Mouse (Mus musculus) CD4-positive, CD25-positive, alpha-beta regulatory T cell (primary cell): Measurements from ENCODE around the gene Acsbg2. TPM values are rescaled to one million over a fixed set of nuclear protein-coding genes. Genes with fewer than 3 reads are reported as not detected.

ENCODE experiments used
- polyA plus RNA-seq: library from polyadenylated mRNA; unstranded; fragments of 100-300 nt; shearing (Covaris generic); gene quantifications from one replicate; pipeline ENCODE4 v1.2.1, GENCODE M21; 2017

Gene Acsbg2
- polyA plus RNA-seq, result not detected

DNA sequence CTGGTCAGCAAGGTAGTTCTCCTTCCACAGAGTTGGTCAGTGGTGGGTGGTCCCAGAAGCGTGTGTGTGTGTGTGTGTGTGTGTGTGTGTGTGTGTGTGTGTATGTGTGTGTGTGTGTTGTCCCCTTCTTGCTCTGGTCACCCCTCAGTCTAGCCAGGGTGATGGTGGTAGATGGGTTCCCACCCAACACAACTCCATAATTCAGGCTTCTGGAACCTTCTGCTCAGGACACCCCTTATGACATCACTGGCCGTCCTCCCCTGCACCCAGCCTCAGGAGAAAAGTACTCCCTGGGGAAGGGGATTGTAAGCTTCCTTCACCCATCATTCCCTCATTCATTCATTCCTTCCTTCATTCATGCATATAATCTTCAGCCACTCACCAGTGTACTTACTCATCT, at the start of gene Acsbg2:
Gene Acsbg2, minus strand, starts transcription at position 211 of the 400 bp plus-strand sequence.

DNA sequence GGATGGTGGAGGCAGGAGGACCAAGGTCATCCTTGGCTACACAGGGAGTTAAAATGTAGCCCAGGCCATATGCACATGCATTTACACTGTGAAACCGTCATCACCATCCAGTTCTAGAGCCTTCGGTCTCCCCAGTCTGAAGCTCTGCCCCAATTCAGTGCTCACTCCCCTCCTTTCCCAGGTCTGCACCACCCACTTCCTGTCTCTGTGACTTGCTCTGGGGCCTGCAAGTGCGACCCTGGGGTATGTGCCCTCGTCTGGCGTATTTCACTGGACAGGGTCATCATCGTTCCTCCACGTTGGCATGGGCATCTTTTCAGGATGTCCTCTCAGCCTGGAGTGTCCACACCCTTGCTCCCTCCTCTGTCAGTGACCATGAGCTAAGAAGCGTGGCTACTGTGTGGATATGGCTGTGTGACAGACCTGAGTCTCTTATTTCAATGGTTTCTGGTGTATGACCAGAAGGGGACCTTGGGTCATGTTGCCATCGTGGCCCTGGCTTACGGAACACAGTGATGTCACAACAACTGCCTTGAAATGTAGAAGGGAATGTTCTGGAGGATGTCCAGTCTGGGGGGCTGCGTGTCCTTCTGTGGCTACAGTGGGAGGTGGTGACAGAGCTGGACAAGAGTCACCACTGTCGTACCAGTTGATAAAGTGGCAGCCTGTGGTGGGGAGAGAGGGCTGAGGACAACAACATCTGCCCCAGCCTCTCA, 847 bp upstream of the Acsbg2 start, which contains the start of gene 1700061G19Rik:
Gene 1700061G19Rik, plus strand, starts transcription at position 542 of the 716 bp plus-strand sequence.

DNA sequence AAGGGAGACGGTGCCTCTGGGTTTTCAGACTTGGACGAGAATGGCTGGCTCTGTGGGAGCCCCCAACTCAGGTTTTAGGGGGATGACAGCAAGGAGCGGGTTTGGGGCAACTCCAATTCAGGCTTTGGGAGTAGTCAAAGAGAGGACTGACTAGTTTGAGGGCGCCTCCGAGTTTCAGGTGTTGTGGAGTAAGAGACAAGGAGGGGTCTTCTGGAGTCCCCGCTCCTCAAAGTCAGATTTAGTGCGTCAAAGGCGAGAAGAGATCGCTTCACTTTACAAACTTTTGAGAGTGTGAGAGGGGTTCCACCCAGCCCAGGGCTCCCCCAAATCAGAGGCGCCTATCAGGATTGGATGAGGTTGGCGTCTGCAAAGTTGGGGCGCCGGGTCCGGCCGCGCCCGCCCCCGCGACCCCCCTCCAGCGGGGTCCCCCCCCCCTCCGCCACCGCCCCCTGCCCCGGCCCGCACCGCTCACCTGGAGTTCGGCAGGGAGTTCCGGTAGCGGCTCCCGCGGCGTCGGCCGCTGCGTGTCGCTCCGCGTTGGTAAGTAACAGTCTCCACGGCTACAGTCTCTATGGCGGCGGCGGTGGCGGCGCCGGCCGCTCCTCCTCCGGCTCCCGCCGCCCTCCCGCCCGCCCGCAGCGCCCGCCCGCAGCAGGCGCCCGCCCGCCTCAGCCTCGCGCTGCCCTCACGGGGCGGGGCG, 43.7 kb downstream of the Acsbg2 start, which contains the start of gene Rfx2:
Gene Rfx2, minus strand, starts transcription at position 603 of the 700 bp plus-strand sequence.

Other genes starting within 250 kb of the Acsbg2 start
- gene Lonp1, start 247.6 kb downstream of the Acsbg2 start, polyA plus RNA-seq, result 47.3 TPM
- gene Catsperd, start 246.3 kb downstream of the Acsbg2 start, polyA plus RNA-seq, result 2.0 TPM
- 110 TPM for gene Ranbp3, start 201.2 kb downstream of the Acsbg2 start, polyA plus RNA-seq
- gene Ndufa11, start 156.7 kb downstream of the Acsbg2 start, polyA plus RNA-seq, result 249 TPM
- gene Vmac, start 156.4 kb downstream of the Acsbg2 start, polyA plus RNA-seq, result 21.2 TPM
- 0.18 TPM for gene Nrtn, start 116.9 kb downstream of the Acsbg2 start, polyA plus RNA-seq
- 57.9 TPM for gene Dus3l, start 109.7 kb downstream of the Acsbg2 start, polyA plus RNA-seq
- 1.8 TPM for gene Prr22, start 104.2 kb downstream of the Acsbg2 start, polyA plus RNA-seq
- gene Rfx2, start 43.4 kb downstream of the Acsbg2 start, polyA plus RNA-seq, result 1.4 TPM
- gene 1700061G19Rik, start 1.0 kb upstream of the Acsbg2 start, polyA plus RNA-seq, result 0.24 TPM
- gene Mllt1, start 61.0 kb upstream of the Acsbg2 start, polyA plus RNA-seq, result 42.0 TPM
- gene Acer1, start 107.7 kb upstream of the Acsbg2 start, polyA plus RNA-seq, result not detected
- 76.9 TPM for gene Clpp, start 115.9 kb upstream of the Acsbg2 start, polyA plus RNA-seq
- gene Alkbh7, start 122.9 kb upstream of the Acsbg2 start, polyA plus RNA-seq, result 34.2 TPM
- gene Pspn, start 125.6 kb upstream of the Acsbg2 start, polyA plus RNA-seq, result 1.6 TPM
- gene Gtf2f1, start 136.8 kb upstream of the Acsbg2 start, polyA plus RNA-seq, result 90.6 TPM
- 0.61 TPM for gene Gm17949, start 137.0 kb upstream of the Acsbg2 start, polyA plus RNA-seq
- gene Khsrp, start 157.1 kb upstream of the Acsbg2 start, polyA plus RNA-seq, result 56.0 TPM
- not detected for gene Slc25a41, start 167.2 kb upstream of the Acsbg2 start, polyA plus RNA-seq
- 1.1 TPM for gene Crb3, start 184.7 kb upstream of the Acsbg2 start, polyA plus RNA-seq
- 7.9 TPM for gene Slc25a23, start 185.4 kb upstream of the Acsbg2 start, polyA plus RNA-seq
- gene Dennd1c, start 204.1 kb upstream of the Acsbg2 start, polyA plus RNA-seq, result 288 TPM
- 1.8 TPM for gene Tubb4a, start 213.3 kb upstream of the Acsbg2 start, polyA plus RNA-seq
- gene Tnfsf9, start 230.9 kb upstream of the Acsbg2 start, polyA plus RNA-seq, result 4.1 TPM